Mouse (Mus musculus) heart, adult 9 months (tissue): ENCODE measurements around the gene Prdx6b.

Experiments
- DNase-seq, 2 experiments: peaks; one replicate each; pipeline ENCODE4 v3.0.0; 2022; ENCODE audit warnings: low spot score in 2 of 2

Gene Prdx6b

GRCm38 (mm10) chr2:80292172-80292571, at the start of gene Prdx6b:
Prdx6b (plus strand) TSS chr2:80292472.
- DNase-seq: no peak

- no peak for DNase-seq
Measured at GRCm38 (mm10) chr2:80247466-80247865, 44.8 kb upstream of the Prdx6b start.

GRCm38 (mm10) chr2:80247868-80248267, 44.4 kb upstream of the Prdx6b start:
- DNase-seq: no peak

- DNase-seq: no peak
Measured at GRCm38 (mm10) chr2:80259888-80260672, 32.2 kb upstream of the Prdx6b start.

DNA sequence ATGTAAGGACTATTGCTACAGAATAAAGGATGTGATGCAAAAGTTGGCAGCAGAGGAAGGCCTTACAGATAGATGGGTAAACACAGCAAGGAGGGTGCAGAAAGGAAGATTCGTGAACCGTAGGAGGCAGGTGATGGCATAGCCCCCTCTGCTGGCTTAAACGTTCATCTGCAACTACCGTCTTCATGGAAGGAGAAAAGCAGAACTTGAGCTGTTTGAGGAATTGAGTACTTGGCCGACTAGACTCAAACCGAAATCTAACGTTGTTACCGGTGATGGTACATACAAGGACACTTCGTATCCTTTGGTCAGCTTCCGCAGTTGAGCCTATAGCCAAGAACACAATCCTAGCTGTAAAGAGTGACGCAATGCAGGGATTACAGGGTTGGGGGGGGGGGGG, 25.4 kb upstream of the Prdx6b start:
- peak; percentile 42 to 53 for DNase-seq

- no peak for DNase-seq
Measured at GRCm38 (mm10) chr2:80268053-80268452, 24.2 kb upstream of the Prdx6b start.

DNA sequence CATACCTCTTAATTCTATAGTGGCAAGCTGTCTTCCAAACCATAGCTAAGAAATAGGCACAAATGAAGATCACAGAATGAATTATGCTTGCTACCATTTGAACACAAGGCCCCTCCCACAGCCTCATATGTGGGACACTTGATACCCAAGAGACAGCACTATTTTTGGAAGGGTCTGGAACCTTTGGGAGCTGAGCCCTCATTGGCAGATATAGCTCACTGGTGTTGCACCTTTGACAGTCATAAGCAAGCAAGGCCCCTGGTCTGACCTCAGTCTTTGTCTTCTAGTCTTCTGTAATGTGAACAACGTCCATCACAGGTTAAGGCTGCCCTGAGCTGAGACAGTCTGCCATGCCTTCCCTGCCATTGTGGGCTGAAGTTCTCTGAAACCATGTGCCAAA, 20.8 kb upstream of the Prdx6b start:
- peak in 1 of 2 experiments; percentile 23 for DNase-seq

GRCm38 (mm10) chr2:80273038-80273437, 19.2 kb upstream of the Prdx6b start:
- DNase-seq: no peak

GRCm38 (mm10) chr2:80273763-80274162, 18.5 kb upstream of the Prdx6b start:
- no peak for DNase-seq

GRCm38 (mm10) chr2:80275136-80275535, 17.1 kb upstream of the Prdx6b start:
- no peak for DNase-seq

GRCm38 (mm10) chr2:80282214-80282613, 10.1 kb upstream of the Prdx6b start:
- no peak for DNase-seq

DNA sequence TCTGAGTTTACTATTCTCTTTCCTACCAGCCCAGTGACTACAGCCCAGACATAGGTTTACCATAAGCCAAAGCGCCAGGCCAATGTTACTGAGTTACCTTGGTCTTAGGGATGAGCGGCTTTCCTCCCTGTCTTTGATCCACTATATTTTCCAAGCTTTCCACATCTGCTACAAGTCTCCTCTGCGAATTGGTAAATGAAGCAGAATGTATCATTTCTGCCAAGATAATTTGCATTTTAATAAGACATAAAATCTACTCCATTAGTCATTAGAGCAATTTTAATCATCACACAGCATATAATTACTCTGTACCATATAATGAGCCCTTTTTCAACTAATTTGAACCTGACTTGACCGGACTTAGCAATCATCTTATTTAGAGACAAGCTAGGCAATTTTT, 5.9 kb upstream of the Prdx6b start:
- DNase-seq: no peak

- DNase-seq: no peak
Measured at GRCm38 (mm10) chr2:80298334-80298733, 6.1 kb downstream of the Prdx6b start.

DNA sequence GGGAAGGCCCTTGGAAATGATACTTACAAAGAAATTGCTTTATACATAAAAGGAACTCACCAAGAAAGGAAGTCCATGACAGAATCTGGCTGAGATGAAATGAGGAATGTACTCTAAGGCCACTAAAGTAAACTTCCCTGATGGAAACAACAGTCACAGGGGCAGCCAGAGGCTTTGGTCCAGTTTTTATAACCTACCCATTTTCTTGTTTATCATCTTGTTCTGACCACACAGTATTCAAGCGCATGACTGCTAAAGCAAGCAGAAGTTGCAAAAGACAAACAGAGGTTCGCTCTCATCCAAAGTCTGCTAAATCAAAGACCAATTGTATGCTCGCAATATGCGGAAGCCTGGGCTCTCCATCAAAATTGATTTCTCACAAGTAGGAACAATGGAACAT, 8.5 kb downstream of the Prdx6b start:
- DNase-seq: no peak

DNA sequence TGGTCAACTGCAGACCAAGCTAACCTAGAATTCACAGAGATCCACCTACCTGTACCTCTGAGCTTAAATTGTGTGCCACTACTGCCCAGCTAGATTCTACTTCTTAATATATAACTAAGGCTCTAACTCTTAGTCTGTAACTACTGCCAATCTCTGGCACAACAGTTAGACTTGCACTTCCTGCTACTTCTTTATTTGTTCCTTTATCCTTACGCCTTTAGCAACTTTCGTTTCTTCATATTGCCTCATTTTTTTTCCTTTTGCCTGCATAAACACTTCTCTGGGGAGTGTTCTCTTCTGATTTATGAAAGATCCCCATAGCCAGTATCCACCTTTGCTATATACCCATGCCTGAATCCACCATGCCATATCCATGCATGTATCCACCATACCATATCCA, 11.7 kb downstream of the Prdx6b start:
- DNase-seq: no peak

- no peak for DNase-seq
Measured at GRCm38 (mm10) chr2:80307701-80308100, 15.4 kb downstream of the Prdx6b start.

DNA sequence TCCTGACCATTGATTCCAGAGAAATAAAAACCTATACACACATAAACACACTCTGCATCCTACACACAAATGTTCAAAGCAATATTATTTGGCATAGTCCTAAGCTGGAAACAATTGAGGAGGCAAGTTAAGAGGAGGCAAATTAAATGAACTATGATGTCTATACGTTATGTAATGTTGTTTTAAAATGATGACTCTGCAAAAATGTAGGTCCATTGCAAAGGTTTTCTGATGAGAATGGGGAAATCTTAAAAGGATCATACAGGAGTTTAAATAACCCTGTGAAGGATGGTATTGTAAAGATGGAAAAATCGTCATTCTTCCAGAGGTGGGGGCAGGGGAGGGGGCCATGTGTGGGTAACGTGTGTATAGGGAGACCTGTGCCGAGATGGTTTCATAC, 17.5 kb downstream of the Prdx6b start:
- no peak for DNase-seq

- no peak for DNase-seq
Measured at GRCm38 (mm10) chr2:80310772-80311171, 18.5 kb downstream of the Prdx6b start.

- DNase-seq: no peak
Measured at GRCm38 (mm10) chr2:80311350-80311749, 19.1 kb downstream of the Prdx6b start.

- DNase-seq: no peak
Measured at GRCm38 (mm10) chr2:80314201-80314600, 21.9 kb downstream of the Prdx6b start.

DNA sequence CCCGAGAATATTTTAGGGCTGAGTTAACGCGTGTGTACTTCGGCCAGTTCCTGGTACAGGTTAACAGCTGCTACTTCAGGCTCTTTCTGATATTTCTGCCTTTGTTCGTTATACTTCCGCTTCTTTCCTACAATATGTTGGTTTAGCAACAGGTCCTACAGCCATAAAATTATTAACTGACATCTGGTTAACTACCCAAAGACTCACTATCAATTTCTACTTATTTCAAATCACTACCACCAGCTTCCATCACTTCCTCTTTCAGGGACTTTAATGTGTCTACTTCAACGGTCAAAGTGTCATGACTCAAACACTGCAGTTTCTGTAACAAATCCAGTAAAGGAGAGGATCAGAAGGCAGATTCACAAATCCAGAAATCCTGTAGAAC, 22.6 kb downstream of the Prdx6b start:
- DNase-seq: no peak

DNA sequence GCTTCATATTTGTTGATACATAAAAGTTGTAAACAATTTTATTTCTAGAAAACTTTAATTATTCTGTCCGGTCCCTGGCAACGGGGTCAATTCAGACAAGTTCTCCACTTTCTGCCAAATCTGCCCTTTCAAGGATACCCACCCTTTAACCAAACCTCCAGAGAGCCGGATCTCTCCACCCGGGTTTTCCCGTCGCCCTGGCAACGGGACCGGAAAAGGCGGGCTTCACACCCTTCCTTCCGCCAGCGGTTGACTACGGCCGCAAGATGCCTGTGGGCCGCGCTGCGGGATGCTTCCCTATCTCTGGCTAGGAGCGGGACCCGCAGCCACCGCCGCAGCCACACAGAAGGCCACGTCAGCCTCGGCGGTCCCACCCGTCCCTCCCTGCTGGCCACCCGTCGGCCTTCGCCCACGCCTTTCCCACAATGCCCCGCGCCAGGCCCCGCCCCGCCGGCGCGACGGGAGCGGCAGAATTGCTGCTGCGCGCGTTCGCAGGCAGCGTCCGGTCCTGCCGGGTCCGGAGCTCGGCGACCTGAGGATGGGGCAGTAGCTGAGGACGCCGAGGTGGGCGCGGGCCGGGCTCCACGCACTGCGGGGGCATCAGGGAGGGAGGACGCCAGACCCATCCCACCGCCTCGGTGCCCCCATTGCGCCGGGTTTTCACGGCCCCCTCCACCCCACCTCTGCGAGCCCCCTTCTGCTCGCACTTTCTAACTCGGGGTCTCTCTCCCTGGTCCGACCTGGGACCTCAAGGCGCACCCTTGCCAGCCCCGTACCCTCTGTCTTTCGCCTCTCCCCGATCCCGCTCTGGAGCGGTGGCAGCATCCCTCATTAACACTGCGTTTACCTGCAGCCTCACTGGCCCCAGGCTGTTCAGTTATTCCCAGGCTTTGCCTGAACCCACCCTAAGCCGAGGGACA, 23.2 kb downstream of the Prdx6b start, which contains the start of gene Dnajc10:
TSS of gene Dnajc10 (plus strand) at position 225 of the 920 bp plus-strand sequence.
- DNase-seq: peak; percentile 94

DNA sequence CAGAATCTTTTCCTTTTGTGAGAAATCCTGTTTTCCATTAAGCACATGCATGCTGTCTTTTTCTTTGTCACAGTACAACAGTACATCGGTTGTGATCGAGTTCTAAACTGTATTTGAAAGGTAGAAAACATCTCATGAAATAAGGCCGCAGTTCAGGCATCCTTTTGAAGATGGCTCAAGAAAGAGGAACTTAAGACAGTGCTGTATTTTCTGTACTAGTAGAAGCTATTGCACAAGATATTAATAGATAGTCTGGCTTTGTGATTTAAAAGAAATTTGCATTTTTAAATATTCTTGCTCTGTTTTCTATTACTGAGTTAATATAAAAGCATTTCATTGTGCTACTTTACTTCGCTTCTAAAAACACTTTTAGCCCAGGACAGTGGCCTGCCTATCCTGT, 30.6 kb downstream of the Prdx6b start:
- no peak for DNase-seq
